Mouse (Mus musculus) cerebellum, adult 2 months (tissue): ENCODE results near the gene Cebpa. TPM values are rescaled to one million over a fixed set of nuclear protein-coding genes. Genes with fewer than 3 reads are reported as not detected.

ENCODE experiments used
- DNase-seq, 2 experiments: peaks; one replicate each; pipeline ENCODE4 v3.0.0; 2021
- H3K27ac ChIP-seq: fragments of 200-500 bp; 2 replicates; pipeline ENCODE4 v1.5.1; 2012; ENCODE audit warnings: low read length, control low read depth, inconsistent platforms; ENCODE audit not compliant: insufficient read depth
- H3K27me3 ChIP-seq: fragments of 200-500 bp; 2 replicates; pipeline ENCODE4 v1.6.1; 2012; ENCODE audit warnings: inconsistent platforms, mild to moderate bottlenecking, low read length, moderate library complexity; ENCODE audit not compliant: control insufficient read depth, insufficient read depth
- H3K4me1 ChIP-seq: fragments of 200-500 bp; 2 replicates; pipeline ENCODE4 v1.6.1; 2011; ENCODE audit warnings: low read length; ENCODE audit not compliant: control insufficient read depth, insufficient read depth
- H3K4me3 ChIP-seq: fragments of 200-500 bp; replicated peaks from 2 replicates; pipeline ENCODE3; 2011; ENCODE audit warnings: mild to moderate bottlenecking, low read depth, low read length, control low read depth; ENCODE audit not compliant: insufficient read depth
- CTCF ChIP-seq: fragments of 200-500 bp; IDR thresholded peaks from 2 replicates; pipeline ENCODE4 v1.5.1; 2011; ENCODE audit warnings: low read depth, mild to moderate bottlenecking, control low read depth, low read length, moderate library complexity, borderline replicate concordance; ENCODE audit not compliant: insufficient read depth
- POLR2A ChIP-seq: fragments of 200-500 bp; IDR thresholded peaks from 2 replicates; pipeline ENCODE4 v1.6.1; 2011; ENCODE audit warnings: low read length, control low read depth, borderline replicate concordance; ENCODE audit not compliant: insufficient read depth
- WGBS: fragments of 180-500 bp; shearing (Covaris S2); methylation state at CpG from one replicate; pipeline ENCODE4 v1.1.7; 2018; 5-methylcytosine and 5-hydroxymethylcytosine counted together
- polyA plus RNA-seq: library from polyadenylated mRNA; depleted of rRNA; stranded (reverse); fragments of >200 nt; gene quantifications from 2 replicates; pipeline ENCODE4 v1.2.3, GENCODE M21; 2012

The Cebpa gene
- polyA plus RNA-seq, 1 experiment = 5.0 TPM

GRCm38 (mm10) chr7:35139880-35140279 is 20.8 kb downstream of the Cebpa start:
- Histone ChIP-seq H3K4me1 (peaks cover 7% of the 10 kb centered on the region; the same call in 1 of the 2 replicates), H3K27me3 (no peaks in the 10 kb centered on the region), H3K27ac (no peak overlapping the region), H3K4me3 (no peak overlapping the region)
- DNase-seq = no peak
- no peak for TF ChIP-seq POLR2A
- TF ChIP-seq CTCF = no peak
- WGBS = 93% methylated on average over 5 of the region's 5 CpGs

- DNase-seq = peak in 1 of 2 experiments; percentile 37
- Histone ChIP-seq H3K27me3 (no peaks in the 10 kb centered on the region), H3K27ac (no peak overlapping the region), H3K4me1 (peaks cover 7% of the 10 kb centered on the region; the same call in 1 of the 2 replicates), H3K4me3 (no peak overlapping the region)
- no peak for TF ChIP-seq POLR2A
- TF ChIP-seq CTCF = no peak
- 14% methylated on average over 5 of the region's 5 CpGs for WGBS
Measured at GRCm38 (mm10) chr7:35141519-35141918, 22.4 kb downstream of the Cebpa start.

- no peak for DNase-seq
- WGBS = 90% methylated on average over 8 of the region's 8 CpGs
- Histone ChIP-seq H3K27ac (no peak overlapping the region), H3K4me1 (peaks cover 7% of the 10 kb centered on the region; the same call in 1 of the 2 replicates), H3K27me3 (no peaks in the 10 kb centered on the region), H3K4me3 (no peak overlapping the region)
- TF ChIP-seq CTCF (no peak), POLR2A (no peak)
Measured at GRCm38 (mm10) chr7:35142522-35142921, 23.4 kb downstream of the Cebpa start.

DNA sequence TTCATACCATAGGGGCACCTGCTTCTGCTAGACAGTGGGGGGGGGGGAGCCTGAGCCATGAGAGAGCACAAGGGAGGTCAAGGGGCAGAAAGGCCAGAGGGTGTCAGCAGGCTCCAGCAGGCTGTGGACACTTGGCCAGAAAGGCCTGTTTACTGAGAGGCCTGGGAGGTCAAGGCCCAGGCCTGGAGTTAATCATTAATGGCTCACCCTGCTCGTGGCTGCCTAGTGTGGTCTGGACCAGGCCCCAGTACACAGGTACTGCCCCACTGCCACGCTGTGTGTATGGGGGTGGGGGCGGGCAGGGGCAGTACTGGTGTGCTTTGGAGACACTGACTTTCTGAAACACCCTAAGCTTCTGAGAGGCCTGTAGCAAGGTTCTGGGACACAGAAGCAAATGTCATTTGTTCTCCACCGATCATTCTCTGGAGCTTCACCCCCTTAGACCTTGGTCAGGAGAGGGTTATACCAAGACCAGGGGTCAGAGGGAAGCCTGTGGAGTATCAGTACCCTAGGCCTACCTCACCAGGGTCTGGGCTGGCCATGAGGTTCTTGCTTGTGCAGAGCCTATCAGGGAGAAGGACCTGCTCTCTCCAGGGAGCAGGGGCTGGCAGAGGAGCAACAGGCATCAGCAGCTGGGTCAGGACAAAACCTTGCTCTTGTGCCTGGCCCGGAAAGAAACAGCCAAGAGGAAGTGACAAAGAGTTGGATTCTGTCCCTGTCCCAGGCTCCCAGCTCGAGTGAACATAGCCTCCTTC is 24.9 kb downstream of the Cebpa start:
- H3K27me3 ChIP-seq = no peaks in the 10 kb centered on the region
- TF ChIP-seq POLR2A (no peak), CTCF (no peak)
- 79% methylated on average over 6 of the region's 6 CpGs for WGBS
- no peak for DNase-seq
- H3K4me3 ChIP-seq = no peak overlapping the region
- H3K27ac ChIP-seq = no peak overlapping the region
- peaks cover 7% of the 10 kb centered on the region; the same call in 1 of the 2 replicates for H3K4me1 ChIP-seq

- H3K27ac ChIP-seq = no peak overlapping the region
- no peak overlapping the region for H3K4me3 ChIP-seq
- TF ChIP-seq CTCF (no peak), POLR2A (no peak)
- 89% methylated on average over 9 of the region's 9 CpGs for WGBS
- H3K27me3 ChIP-seq = no peaks in the 10 kb centered on the region
- no peak for DNase-seq
- peaks cover 7% of the 10 kb centered on the region; the same call in 1 of the 2 replicates for H3K4me1 ChIP-seq
Measured at GRCm38 (mm10) chr7:35145068-35145467, 26.0 kb downstream of the Cebpa start.

DNA sequence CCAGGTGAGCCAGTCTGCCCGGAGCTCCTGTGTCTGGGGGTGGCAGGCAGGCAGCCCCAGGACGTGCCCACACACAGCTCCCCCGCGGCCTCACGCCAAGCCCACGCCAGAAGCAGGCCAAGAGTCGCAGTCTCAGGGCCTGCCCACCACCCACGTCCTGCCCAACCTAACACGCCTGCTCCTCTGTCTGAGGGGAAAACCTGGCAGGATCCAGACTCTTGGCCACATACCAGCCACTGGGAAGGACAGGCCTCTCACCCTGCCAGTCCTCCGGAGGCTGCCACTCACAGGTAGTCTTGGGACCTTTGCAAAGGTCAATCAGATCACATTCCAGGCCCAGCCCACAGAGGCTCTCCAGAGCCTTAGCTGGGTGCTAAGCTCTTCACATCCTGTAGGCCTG is 27.2 kb downstream of the Cebpa start:
- DNase-seq = no peak
- WGBS = 43% methylated on average over 10 of the region's 10 CpGs
- no peak overlapping the region for H3K4me3 ChIP-seq
- H3K4me1 ChIP-seq = peaks cover 6% of the 10 kb centered on the region; the same call in 1 of the 2 replicates
- TF ChIP-seq CTCF = no peak
- no peak for TF ChIP-seq POLR2A
- H3K27me3 ChIP-seq = no peaks in the 10 kb centered on the region
- H3K27ac ChIP-seq = no peak overlapping the region

GRCm38 (mm10) chr7:35149616-35150433 is 30.7 kb downstream of the Cebpa start:
- no peaks in the 10 kb centered on the region for H3K27me3 ChIP-seq
- H3K27ac ChIP-seq = no peak overlapping the region
- WGBS = 64% methylated on average over 15 of the region's 15 CpGs
- TF ChIP-seq CTCF = no peak
- no peak for TF ChIP-seq POLR2A
- no peak for DNase-seq
- no peak overlapping the region for H3K4me3 ChIP-seq
- no peaks in the 10 kb centered on the region for H3K4me1 ChIP-seq

- TF ChIP-seq POLR2A = no peak
- no peak for TF ChIP-seq CTCF
- Histone ChIP-seq H3K4me1 (no peaks in the 10 kb centered on the region), H3K4me3 (no peak overlapping the region), H3K27me3 (no peaks in the 10 kb centered on the region), H3K27ac (no peak overlapping the region)
- WGBS = 90% methylated on average over 5 of the region's 5 CpGs
- DNase-seq = no peak
Measured at GRCm38 (mm10) chr7:35150860-35151259, 31.8 kb downstream of the Cebpa start.

DNA sequence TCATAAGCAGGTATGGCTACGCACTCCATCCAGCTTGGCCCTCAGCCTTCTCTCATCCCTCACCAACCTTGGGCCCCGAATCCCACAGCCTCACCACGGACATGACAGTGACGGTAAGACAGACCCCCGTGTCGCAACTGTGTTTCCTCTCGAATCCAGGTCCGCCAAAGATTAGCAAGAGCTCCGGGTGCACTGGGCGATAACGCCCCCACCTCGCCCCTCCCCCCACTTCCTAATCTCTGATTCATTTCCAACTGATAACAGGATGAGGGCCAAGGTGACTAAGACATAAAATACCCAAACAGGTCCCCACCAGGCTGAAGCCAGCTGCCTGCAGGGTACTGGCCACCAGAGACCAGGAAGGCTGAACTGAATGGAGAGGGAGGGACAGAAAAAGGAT is 35.4 kb downstream of the Cebpa start:
- TF ChIP-seq POLR2A (no peak), CTCF (no peak)
- Histone ChIP-seq H3K4me3 (no peak overlapping the region), H3K4me1 (no peaks in the 10 kb centered on the region), H3K27ac (no peak overlapping the region), H3K27me3 (no peaks in the 10 kb centered on the region)
- DNase-seq = no peak
- 80% methylated on average over 12 of the region's 12 CpGs for WGBS
